Mouse (Mus musculus) induced T-regulatory cell, adult 2 months (primary cell): ENCODE data around the gene Asmt.
A peak's percentile ranks its signal among the peaks of the same experiment; 100 is the strongest.

Source experiments
- DNase-seq: peaks from one replicate; pipeline ENCODE4 v3.0.0-alpha.2; 2012; ENCODE audit warnings: low read depth

Asmt gene

DNA sequence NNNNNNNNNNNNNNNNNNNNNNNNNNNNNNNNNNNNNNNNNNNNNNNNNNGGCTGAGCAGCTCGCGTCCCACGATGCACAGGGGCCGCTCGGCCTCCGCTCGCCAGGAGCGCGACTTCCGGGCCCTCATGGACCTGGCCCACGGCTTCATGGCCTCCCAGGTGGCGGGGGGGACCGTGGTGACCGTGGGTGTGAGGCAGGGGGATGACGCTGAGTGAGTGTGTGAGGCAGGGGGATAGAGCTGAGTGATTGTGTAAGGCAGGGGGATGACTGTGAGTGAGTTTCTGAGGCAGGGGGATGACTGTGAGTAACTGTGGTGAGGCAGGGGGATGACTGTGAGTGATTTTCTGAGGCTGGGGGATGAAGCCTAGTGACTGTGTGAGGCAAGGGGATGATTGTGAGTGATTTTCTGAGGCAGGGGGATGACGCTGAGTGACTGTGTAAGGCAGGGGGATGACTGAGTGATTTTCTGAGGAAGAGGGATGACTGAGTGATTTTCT is at the start of gene Asmt:
Gene Asmt (plus strand): TSS at position 51 of the 499 bp plus-strand sequence.
- DNase-seq = peak; percentile 72

- peak; percentile 62 for DNase-seq
Observed at GRCm38 (mm10) chrX:170673233-170673951, 948 bp downstream of the Asmt start.

DNA sequence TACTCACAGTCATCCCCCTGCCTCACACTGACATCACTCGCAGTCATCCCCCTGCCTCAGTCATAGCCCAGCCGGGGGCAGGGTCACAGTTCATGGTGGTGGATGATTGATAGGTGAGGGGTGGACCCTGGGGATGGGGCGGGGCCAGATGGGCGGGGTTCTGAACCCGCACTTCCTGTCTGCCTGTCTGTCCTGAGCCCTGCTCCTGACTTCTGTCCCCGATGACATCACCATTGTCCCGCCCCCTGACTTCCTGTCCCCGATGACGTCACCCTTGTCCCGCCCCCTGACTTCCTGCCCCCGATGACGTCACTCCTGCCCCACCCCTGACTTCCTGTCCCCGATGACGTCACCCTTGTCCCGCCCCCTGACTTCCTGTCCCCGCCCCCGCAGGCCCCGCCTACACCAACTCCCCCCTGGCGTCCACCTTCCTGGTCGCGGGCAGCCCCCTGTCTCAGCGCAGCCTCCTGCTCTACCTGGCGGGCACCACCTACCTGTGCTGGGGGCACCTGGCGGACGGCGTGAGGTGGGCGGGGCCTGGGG is 1.9 kb downstream of the Asmt start:
- DNase-seq = peak; percentile 50

- peak; percentile 61 for DNase-seq
Observed at GRCm38 (mm10) chrX:170674885-170675876, 2.7 kb downstream of the Asmt start.

DNA sequence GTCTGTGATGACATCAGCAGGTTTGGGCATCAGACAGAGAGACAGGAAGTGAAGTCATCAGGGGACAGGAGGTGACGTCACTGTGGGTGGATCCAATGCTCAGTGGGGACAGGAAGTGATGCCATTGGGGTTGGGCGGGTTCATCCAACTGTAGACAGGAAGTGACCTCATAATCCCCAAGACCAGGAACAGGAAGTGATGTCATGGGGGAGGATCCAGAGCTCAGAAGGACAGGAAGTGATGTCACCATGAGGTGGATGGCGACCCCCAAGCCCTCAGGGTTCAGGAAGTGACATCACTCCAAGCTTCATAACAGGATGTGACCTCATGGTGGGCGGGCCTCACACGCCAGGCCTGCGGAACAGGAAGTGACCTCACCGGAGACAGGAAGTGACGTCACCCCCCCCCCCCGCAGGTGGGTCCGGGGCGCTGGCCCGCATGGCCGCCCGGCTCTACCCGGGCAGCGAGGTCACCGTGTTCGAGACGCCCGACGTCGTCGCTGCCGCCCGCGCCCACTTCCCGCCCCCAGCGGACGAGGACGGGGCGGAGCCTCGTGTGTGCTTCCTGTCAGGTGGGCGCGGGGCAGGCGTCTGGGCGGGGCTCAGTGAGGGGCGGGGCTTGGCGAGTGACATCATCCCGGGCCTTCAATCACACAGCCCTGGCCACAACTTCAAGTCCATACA is 3.6 kb downstream of the Asmt start:
- DNase-seq = peak; percentile 62

DNA sequence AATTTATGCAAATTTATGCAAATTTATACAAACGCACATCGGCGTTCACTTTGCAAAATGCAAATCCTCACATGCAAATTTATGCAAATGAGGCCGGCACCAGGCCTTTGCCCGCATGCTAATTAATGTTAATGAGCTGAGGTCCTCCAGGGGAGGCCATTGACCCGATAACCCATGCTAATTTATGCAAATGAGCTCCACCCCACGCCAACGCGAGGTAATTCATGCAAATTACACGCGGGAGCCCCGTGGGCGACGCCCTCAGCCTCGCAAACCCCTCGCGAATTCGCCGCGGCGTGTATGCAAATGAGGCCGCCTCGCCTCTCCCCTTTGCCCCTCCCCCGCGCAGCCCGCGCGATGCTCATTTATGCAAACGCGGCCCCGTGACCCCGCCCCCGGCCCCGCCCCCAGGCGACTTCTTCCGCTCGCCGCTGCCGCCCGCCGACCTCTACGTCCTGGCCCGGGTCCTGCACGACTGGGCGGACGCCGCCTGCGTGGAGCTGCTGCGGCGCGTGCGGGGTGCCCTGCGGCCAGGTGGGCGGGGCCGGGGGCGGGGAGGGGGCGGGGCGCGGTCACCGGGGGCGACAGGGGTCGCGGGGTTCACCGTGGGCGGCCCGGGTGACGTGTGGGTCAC is 4.3 kb downstream of the Asmt start:
- DNase-seq = no peak

DNA sequence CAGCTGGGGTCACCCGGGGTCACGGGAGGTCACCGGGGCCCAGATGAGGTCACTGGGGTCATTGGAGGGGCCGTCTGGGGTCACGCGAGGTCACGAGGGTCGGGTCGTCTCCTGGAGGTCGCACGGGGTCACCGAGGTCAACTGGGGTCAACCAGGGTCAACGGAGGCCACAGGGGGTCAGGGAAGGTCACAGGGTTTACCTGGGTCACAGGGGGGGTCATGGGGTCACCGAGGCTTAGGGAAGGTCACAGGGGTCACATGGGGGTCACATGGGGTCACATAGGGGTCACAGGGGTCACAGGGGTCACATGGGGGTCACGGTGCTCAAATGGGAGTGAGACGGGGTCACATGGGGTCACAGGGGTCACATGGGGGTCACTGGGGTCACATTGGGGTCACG is 4.8 kb downstream of the Asmt start:
- DNase-seq = no peak

DNA sequence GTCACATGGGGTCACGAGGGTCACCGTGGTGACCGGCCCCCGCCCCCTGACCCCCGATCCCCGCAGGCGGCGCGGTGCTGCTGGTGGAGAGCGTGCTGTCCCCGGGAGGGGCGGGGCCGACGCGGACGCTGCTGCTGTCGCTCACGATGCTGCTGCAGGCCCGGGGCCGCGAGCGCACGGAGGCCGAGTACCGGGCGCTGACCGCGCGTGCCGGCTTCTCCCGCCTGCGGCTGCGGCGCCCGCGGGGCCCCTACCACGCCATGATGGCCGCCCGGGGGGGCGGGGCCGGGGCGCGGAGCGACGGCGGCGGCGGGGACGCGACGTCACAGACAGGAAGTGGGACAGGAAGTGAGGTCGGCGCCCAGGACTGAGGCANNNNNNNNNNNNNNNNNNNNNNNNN is 5.2 kb downstream of the Asmt start:
- DNase-seq = no peak
